Mouse (Mus musculus): ENCODE data around the gene Slc25a41. TPM values are rescaled to one million over a fixed set of nuclear protein-coding genes. Genes with fewer than 3 reads are reported as not detected.

The Slc25a41 gene
- polyA plus RNA-seq (2012; rRNA removed) = not detected in 2 replicates

GRCm38 (mm10) chr17:57041554-57041953, at the start of gene Slc25a41:
Gene Slc25a41 (minus strand): TSS chr17:57041654.
- TF ChIP-seq POLR2A (IDR thresholded peaks at IDR 0.05; ENCODE audit: low read depth, low read length) = no peak
- TF ChIP-seq CTCF (IDR thresholded peaks at IDR 0.05; ENCODE audit: extremely low read depth, insufficient read length, insufficient replicate concordance, low read depth, low read length) = no peak
- Histone ChIP-seq H3K27me3 (ENCODE audit: control insufficient read depth, insufficient read depth, low read length) (no peaks in the 10 kb centered on the region), H3K4me3 (ENCODE audit: low read depth, low read length) (no peak within 1 kb of the TSS), H3K27ac (ENCODE audit: insufficient read depth, low read depth, low read length) (no peak within 1 kb of the TSS), H3K4me1 (ENCODE audit: control insufficient read depth, insufficient read depth, insufficient read length, low read length) (no peaks in the 10 kb centered on the region), H3K36me3 (ENCODE audit: control insufficient read depth, insufficient read depth, low read length) (no peaks in the 10 kb centered on the region)
- WGBS = 74% methylated on average over 8 of the region's 8 CpGs

DNA sequence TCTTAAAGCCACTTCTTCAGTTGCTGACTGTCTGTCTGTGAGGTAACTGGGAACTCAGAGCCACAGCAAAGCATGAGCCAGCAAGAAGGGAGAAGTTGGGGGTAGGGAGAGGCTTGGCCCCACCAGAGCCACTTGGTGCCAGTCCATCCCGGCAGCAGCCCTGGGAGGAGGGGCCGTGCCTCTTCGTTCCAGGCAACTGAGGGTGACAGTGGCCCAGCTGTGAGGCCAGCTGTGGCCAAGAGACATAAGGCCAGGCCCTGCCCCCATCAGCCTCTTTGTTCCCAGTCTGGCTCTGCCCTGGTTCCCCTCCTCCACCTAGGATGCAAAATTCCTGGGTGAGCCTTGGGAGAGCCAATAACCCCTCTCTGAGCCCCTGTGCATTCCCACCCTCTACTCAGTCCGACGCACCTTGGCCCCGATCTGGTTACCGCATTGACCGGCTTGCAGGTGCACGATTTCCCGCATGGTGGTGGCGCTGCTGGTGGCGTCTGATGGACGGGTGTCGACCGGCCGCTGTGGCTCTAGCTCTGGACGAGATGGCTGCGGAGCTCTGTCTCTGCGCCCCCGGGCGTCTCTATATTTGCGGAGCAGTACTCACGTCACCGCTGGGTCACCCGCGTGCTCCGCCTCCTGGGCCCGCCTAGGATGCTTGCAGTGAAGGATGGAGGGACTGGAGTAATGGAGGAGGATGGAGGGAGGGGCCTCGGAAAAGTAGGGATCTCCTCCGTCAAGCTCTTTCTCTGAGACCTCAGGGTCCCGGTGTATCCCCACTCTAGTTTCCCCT, 45.8 kb upstream of the Slc25a41 start, which contains the start of gene Tubb4a:
Gene Tubb4a (minus strand): TSS at position 734 of the 784 bp plus-strand sequence.
- TF ChIP-seq POLR2A (IDR thresholded peaks at IDR 0.05; ENCODE audit: low read depth, low read length) (no peak), CTCF (IDR thresholded peaks at IDR 0.05; ENCODE audit: extremely low read depth, insufficient read length, insufficient replicate concordance, low read depth, low read length) (no peak)
- H3K36me3 ChIP-seq (ENCODE audit: control insufficient read depth, insufficient read depth, low read length) = no peaks in the 10 kb centered on the region
- H3K4me1 ChIP-seq (ENCODE audit: control insufficient read depth, insufficient read depth, insufficient read length, low read length) = peaks cover 7% of the 10 kb centered on the region; the same call in 1 of the 2 replicates
- H3K27ac ChIP-seq (ENCODE audit: insufficient read depth, low read depth, low read length) = no peak within 1 kb of the TSS
- 7% methylated on average over 31 of the region's 31 CpGs for WGBS
- H3K4me3 ChIP-seq (ENCODE audit: low read depth, low read length) = peak within 1 kb of the TSS; percentile 52
- H3K27me3 ChIP-seq (ENCODE audit: control insufficient read depth, insufficient read depth, low read length) = peaks cover 6% of the 10 kb centered on the region; the same call in 1 of the 2 replicates

GRCm38 (mm10) chr17:57085970-57086757, 44.7 kb upstream of the Slc25a41 start:
- Histone ChIP-seq H3K36me3 (ENCODE audit: control insufficient read depth, insufficient read depth, low read length) (no peaks in the 10 kb centered on the region), H3K4me3 (ENCODE audit: low read depth, low read length) (no peak overlapping the region), H3K27me3 (ENCODE audit: control insufficient read depth, insufficient read depth, low read length) (peaks cover 6% of the 10 kb centered on the region; the same call in 1 of the 2 replicates), H3K27ac (ENCODE audit: insufficient read depth, low read depth, low read length) (no peak overlapping the region), H3K4me1 (ENCODE audit: control insufficient read depth, insufficient read depth, insufficient read length, low read length) (peaks cover 7% of the 10 kb centered on the region; the same call in 1 of the 2 replicates)
- 71% methylated on average over 11 of the region's 11 CpGs for WGBS
- TF ChIP-seq CTCF (IDR thresholded peaks at IDR 0.05; ENCODE audit: extremely low read depth, insufficient read length, insufficient replicate concordance, low read depth, low read length) (no peak), POLR2A (IDR thresholded peaks at IDR 0.05; ENCODE audit: low read depth, low read length) (no peak)

DNA sequence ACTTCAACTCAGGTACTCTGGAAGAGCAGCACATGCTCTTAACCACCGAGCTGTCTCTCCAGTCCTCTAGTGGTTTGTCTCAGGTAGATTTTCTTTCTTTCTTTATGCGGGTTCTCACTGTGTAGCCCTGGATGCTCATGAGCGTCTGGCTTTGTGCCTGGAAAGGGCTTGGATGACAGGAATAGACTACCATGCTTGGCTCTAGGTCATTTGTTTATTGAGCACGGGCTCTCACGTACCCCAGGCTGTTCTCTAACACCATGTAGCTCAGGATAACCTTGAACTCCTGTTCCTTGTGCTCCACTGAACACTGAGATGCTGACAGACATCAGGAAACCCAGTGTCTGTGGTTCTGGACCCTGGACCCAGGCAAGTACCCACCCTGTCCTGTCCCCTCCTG, 41.0 kb upstream of the Slc25a41 start:
- TF ChIP-seq POLR2A (IDR thresholded peaks at IDR 0.05; ENCODE audit: low read depth, low read length) (no peak), CTCF (IDR thresholded peaks at IDR 0.05; ENCODE audit: extremely low read depth, insufficient read length, insufficient replicate concordance, low read depth, low read length) (no peak)
- Histone ChIP-seq H3K27me3 (ENCODE audit: control insufficient read depth, insufficient read depth, low read length) (no peaks in the 10 kb centered on the region), H3K4me3 (ENCODE audit: low read depth, low read length) (no peak overlapping the region), H3K36me3 (ENCODE audit: control insufficient read depth, insufficient read depth, low read length) (no peaks in the 10 kb centered on the region), H3K27ac (ENCODE audit: insufficient read depth, low read depth, low read length) (no peak overlapping the region), H3K4me1 (ENCODE audit: control insufficient read depth, insufficient read depth, insufficient read length, low read length) (peaks cover 6% of the 10 kb centered on the region)
- 74% methylated on average over 5 of the region's 5 CpGs for WGBS

GRCm38 (mm10) chr17:57081234-57081842, 39.9 kb upstream of the Slc25a41 start:
- Histone ChIP-seq H3K36me3 (ENCODE audit: control insufficient read depth, insufficient read depth, low read length) (no peaks in the 10 kb centered on the region), H3K4me3 (ENCODE audit: low read depth, low read length) (no peak overlapping the region), H3K27me3 (ENCODE audit: control insufficient read depth, insufficient read depth, low read length) (no peaks in the 10 kb centered on the region), H3K27ac (ENCODE audit: insufficient read depth, low read depth, low read length) (no peak overlapping the region), H3K4me1 (ENCODE audit: control insufficient read depth, insufficient read depth, insufficient read length, low read length) (no peaks in the 10 kb centered on the region; the same call in 1 of the 2 replicates)
- TF ChIP-seq CTCF (IDR thresholded peaks at IDR 0.05; ENCODE audit: extremely low read depth, insufficient read length, insufficient replicate concordance, low read depth, low read length) (no peak), POLR2A (IDR thresholded peaks at IDR 0.05; ENCODE audit: low read depth, low read length) (no peak)
- 91% methylated on average over 31 of the region's 31 CpGs for whole genome bisulfite sequencing

DNA sequence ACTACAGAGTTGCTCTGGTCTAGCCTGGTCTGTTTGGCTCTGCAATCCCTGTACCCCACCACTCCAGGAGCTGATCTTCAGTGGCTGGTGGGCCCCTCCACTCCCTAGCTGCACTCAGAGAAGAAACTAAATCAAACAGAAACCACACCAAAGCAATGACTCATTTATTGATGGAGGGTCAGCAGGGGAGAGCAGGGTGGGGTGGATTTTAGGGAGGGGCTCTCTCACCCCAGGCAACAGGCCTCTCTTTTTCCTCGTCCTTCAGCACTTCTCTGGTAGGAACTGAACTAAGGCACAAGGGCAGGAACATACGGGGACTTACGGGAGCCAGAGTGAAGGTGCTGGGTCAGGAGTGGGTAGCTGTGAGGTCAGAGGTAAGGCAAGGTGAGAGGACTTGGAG, 38.5 kb upstream of the Slc25a41 start:
- H3K4me1 ChIP-seq (ENCODE audit: control insufficient read depth, insufficient read depth, insufficient read length, low read length) = no peaks in the 10 kb centered on the region; the same call in 1 of the 2 replicates
- no peaks in the 10 kb centered on the region for H3K36me3 ChIP-seq (ENCODE audit: control insufficient read depth, insufficient read depth, low read length)
- no peak for TF ChIP-seq POLR2A (IDR thresholded peaks at IDR 0.05; ENCODE audit: low read depth, low read length)
- no peak for TF ChIP-seq CTCF (IDR thresholded peaks at IDR 0.05; ENCODE audit: extremely low read depth, insufficient read length, insufficient replicate concordance, low read depth, low read length)
- no peak overlapping the region for H3K4me3 ChIP-seq (ENCODE audit: low read depth, low read length)
- no peak overlapping the region for H3K27ac ChIP-seq (ENCODE audit: insufficient read depth, low read depth, low read length)
- no peaks in the 10 kb centered on the region for H3K27me3 ChIP-seq (ENCODE audit: control insufficient read depth, insufficient read depth, low read length)
- 59% methylated on average over 3 of the region's 3 CpGs for WGBS
